Mouse (Mus musculus) liver, embryonic 14.5 days (tissue): ENCODE results near the gene Fam192a.

ENCODE experiments used
- CTCF ChIP-seq: IDR thresholded peaks from 2 replicates; pipeline ENCODE4 v1.5.1; 2016; ENCODE audit warnings: antibody characterized with exemption, low read depth, control low read depth
- EP300 ChIP-seq: IDR thresholded peaks from 2 replicates; pipeline ENCODE4 v1.6.1; 2016; ENCODE audit warnings: antibody characterized with exemption, low read depth

DNA sequence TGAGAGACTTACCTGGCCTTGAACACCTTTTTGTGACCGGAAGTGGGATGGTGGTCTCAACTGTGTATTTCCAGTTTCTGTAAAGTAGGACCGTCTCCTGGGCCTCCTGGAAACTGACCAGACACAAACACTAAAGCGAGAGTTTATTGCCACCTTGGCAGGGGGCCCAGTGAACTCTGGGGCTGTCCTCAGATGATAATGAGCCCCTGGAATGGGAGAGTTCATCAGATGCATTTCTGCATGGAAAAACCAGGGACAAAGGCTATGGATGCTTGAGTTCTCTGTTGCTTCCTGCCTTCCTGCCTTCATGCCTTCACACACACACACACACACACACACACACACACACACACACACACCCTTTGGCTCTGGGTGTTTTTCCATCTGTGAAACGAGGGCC, 67.2 kb downstream of the Fam192a start:
- no peak for TF ChIP-seq EP300
- no peak for TF ChIP-seq CTCF
